Mouse (Mus musculus) cerebellum, postnatal 36 days (tissue): ENCODE data around the gene Rnf144b.

Experiments used
- DNase-seq, 2 experiments: peaks; one replicate each; pipeline ENCODE4 v3.0.0; 2021 to 2022; ENCODE audit warnings: mixed read lengths in 2 of 2

The Rnf144b gene

DNA sequence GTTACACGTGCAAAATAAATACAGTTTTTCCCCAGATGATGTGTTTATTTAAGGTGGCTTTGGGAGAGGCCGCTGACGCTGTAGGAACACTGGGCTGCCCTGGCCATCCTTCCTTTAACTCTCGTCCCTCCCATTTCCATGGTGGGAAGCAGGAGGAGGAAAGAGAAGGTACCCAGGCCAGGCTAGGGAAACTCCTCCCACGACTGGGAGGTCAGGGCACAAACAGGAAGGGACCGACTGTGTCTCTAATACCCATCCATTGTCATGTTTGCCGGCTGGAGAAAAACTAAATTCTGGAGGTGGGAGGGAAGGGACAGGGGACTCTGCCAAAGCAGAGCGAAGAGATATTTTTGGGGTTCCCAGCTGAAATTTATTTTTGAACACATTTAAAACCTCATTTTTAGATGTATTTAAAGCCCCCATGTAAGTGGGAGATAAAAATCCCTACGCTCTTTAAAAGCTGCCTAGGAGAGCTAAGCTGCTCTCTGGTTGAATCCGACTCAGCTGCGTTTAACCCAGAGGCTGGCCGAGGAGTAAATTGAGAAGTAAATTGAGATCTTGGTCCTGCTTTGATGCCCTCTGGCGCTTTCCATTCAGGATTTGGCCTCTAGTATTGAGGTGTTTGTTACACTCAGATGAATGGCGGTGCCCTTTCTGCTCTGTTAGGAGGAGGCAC is 102.3 kb downstream of the Rnf144b start:
- no peak for DNase-seq

- DNase-seq: no peak
Measured at GRCm38 (mm10) chr13:47225324-47225697, 102.9 kb downstream of the Rnf144b start.

- DNase-seq: no peak
Measured at GRCm38 (mm10) chr13:47225802-47226201, 103.3 kb downstream of the Rnf144b start.

GRCm38 (mm10) chr13:47226521-47226920 is 104.1 kb downstream of the Rnf144b start:
- no peak for DNase-seq

- no peak for DNase-seq
Measured at GRCm38 (mm10) chr13:47228201-47228600, 105.7 kb downstream of the Rnf144b start.

- DNase-seq: no peak
Measured at GRCm38 (mm10) chr13:47228626-47229190, 106.3 kb downstream of the Rnf144b start.

GRCm38 (mm10) chr13:47232163-47232562 is 109.7 kb downstream of the Rnf144b start:
- no peak for DNase-seq

GRCm38 (mm10) chr13:47237376-47237775 is 114.9 kb downstream of the Rnf144b start:
- DNase-seq: peak; percentile 25 to 28

DNA sequence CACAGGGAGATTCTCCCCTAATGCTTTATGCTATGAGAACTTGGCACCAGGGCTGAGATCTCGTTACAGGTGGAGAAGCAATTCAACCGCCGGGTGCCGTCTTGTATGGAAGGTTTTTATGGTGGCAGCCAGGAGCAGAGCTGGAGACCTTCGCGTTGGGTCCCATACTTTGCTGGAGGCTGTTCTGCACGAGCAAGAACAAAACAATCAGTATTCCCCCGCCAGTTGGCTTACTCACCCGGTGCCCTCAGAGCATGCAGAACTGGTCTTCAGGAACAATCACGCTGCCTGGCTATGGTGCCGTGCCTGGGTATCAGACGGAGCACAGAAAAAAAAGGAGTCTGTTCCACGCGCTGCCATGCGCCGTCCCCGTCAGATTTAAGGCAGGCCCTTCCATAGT is 115.7 kb downstream of the Rnf144b start:
- no peak for DNase-seq

- DNase-seq: no peak
Measured at GRCm38 (mm10) chr13:47243569-47243968, 121.1 kb downstream of the Rnf144b start.

- DNase-seq: peak; percentile 27
Measured at GRCm38 (mm10) chr13:47244771-47245170, 122.3 kb downstream of the Rnf144b start.

DNA sequence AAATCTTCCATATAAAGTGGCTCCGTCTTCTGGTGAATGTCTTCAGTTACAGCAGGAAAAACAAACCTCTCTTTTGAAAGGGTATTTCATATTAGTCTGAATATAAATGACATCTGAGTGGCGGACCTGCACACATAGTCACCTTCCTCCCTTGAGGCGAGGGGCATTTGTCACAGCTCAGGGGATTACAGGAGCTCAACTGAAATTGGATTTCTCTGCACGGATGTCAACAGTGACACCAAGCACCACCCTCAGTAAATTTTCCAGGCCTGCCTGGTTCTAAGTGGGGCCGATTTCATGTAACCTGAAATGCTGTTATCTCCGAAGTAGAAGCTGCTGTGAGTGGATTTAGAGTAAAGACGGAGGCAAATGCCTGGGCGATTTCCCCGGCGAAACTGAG is 124.0 kb downstream of the Rnf144b start:
- DNase-seq: no peak

GRCm38 (mm10) chr13:47247156-47247800 is 124.8 kb downstream of the Rnf144b start:
- no peak for DNase-seq

- DNase-seq: no peak
Measured at GRCm38 (mm10) chr13:47248289-47249010, 126.0 kb downstream of the Rnf144b start.

DNA sequence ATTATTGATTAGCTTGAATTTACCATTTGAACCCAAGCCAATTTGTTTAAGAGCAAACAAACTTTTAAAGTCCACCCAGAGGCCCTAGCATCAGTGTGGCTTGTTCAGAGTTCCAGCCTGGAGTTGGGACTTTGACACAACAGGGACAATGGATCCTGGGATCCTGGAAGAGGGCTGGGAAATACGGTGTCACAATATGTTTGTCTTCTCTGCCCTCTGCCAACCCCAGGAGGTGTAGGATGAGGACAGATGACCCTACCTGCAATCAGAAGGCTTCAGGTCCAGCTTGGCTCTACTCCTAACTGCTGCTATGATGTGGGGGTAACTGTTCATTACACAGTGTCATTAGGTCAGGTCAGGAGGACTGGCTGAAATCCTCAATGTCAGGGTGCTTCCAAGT is 128.2 kb downstream of the Rnf144b start:
- no peak for DNase-seq

DNA sequence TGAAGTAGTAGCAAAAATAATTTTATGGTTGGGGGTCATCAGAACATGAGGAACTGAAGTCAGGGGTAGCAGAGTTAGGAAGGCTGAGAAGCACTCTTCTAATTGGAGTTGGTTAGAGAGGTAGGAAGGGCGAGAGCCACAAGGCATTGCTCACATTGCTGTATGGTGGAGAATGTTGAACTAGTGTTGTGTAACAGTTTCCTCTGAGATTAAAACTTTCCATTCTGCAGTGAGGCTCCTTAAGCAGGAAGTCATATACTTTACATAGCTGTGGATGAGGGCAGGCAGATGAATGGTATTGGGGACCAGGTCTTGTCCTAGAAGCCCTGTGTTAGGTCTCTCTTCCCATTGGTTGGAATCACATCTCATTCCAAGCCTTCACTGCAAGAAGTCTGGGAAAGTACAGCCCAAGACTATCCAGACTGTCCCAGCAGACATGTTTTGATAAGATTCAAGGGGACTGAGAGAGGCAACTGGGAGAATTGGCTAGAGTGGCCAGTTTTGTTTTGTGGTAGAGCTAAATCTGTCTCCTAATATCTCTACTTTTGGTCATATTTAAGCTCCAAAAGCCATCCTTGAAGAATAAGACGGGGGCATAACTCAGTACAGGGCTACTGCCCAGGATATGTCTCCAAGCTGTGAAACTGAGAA is 128.8 kb downstream of the Rnf144b start:
- no peak for DNase-seq

- DNase-seq: no peak
Measured at GRCm38 (mm10) chr13:47253711-47254110, 131.3 kb downstream of the Rnf144b start.

- DNase-seq: no peak
Measured at GRCm38 (mm10) chr13:47259297-47259696, 136.8 kb downstream of the Rnf144b start.

DNA sequence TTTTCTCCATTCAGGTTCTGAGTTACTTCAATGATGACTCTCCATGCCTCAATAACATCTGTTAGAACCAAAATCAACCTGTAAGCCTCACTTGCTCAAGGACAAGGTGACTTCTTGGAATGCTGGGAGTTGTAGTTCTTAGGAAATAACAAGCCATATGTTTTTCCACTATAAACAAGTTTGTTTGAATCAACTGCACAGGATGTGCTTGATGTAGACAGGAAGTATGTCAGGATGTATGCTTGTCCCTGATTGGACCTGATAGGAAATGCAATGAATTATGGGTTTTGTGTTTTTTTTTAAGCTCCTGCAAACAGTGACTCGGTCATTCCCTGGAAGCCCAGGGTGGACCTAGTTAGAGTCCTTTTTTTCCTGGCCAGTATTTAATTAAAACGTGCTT is 139.5 kb downstream of the Rnf144b start:
- no peak for DNase-seq

- peak; percentile 37 to 46 for DNase-seq
Measured at GRCm38 (mm10) chr13:47264382-47264781, 141.9 kb downstream of the Rnf144b start.

DNA sequence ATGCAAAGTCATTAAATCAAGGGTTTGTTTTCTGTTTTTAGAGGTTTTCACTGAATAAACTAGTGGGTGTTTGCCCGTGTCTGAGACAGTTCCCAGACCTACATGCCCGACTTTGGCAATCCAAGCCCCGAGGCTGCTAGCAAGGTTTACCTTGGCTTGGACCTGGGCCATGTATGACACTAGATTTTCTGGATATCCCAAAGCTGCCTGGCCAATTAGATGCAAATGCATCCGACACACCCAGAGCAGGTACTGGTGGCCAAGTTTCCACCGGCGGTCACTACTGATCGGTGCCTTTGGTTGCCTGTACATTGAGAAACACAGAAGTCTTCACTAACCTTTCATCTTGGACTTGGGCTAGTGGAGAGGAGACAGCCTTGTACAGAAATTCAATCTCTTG is 144.0 kb downstream of the Rnf144b start:
- no peak for DNase-seq

DNA sequence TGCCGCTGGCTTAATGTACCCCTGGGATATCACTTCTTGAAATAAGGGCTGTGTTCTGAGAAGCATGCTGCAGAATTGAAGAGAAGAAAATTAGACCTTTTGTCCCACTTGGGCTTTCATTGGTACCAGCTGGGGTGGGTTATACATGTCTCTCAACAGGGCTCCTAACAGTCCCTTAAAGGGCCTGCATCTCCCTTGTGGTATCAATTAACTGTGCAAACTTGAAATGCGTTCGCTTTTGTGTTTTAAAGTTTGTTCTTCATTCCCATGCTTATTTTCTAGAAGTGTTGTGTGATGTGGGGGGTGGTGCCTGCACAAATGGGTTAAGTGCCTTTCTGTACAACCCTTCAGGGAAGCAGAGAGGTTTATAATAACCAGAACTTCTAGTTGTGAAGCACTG is 145.8 kb downstream of the Rnf144b start:
- no peak for DNase-seq

- no peak for DNase-seq
Measured at GRCm38 (mm10) chr13:47272928-47273327, 150.5 kb downstream of the Rnf144b start.
